Mouse (Mus musculus) liver, postnatal 0 days (tissue): ENCODE data around the gene Gpr157. TPM values are rescaled to one million over a fixed set of nuclear protein-coding genes. Genes with fewer than 3 reads are reported as not detected.
A peak's percentile ranks its signal among the peaks of the same experiment; 100 is the strongest.

Experiments used
- ATAC-seq: fragments of 200-750 bp; cut with Nextera tagmentation; 2 replicates; pipeline ENCODE4 v1.8.0; 2017; ENCODE audit warnings: mild to moderate bottlenecking, moderate library complexity
- DNase-seq: peaks from one replicate; pipeline ENCODE4 v3.0.0-alpha.2; 2016
- H3K27ac ChIP-seq: fragments of 300-500 bp; sonication (generic); 2 replicates; pipeline ENCODE4 v1.5.1; 2014; ENCODE audit warnings: antibody characterized with exemption, moderate library complexity, mild to moderate bottlenecking, low read depth
- H3K27me3 ChIP-seq: fragments of 300-500 bp; sonication (generic); 2 replicates; pipeline ENCODE4 v1.6.1; 2014; ENCODE audit warnings: low read length, control low read depth, mixed read lengths; ENCODE audit not compliant: insufficient read depth
- H3K36me3 ChIP-seq: fragments of 300-500 bp; sonication (generic); replicated peaks from 2 replicates; pipeline ENCODE4 v1.6.1; 2014; ENCODE audit warnings: mild to moderate bottlenecking, control low read depth, low read length, moderate library complexity, mixed read lengths; ENCODE audit not compliant: insufficient read depth
- H3K4me1 ChIP-seq: fragments of 300-500 bp; sonication (generic); 2 replicates; pipeline ENCODE4 v1.6.1; 2014; ENCODE audit warnings: antibody characterized with exemption, mild to moderate bottlenecking, control low read depth; ENCODE audit not compliant: insufficient read depth
- H3K4me2 ChIP-seq: fragments of 300-500 bp; sonication (generic); 2 replicates; pipeline ENCODE4 v1.6.1; 2014; ENCODE audit warnings: low read depth, mild to moderate bottlenecking, low read length, moderate library complexity, mixed read lengths
- H3K4me3 ChIP-seq: fragments of 300-500 bp; sonication (generic); 2 replicates; pipeline ENCODE4 v1.5.1; 2014; ENCODE audit warnings: low read depth, low read length
- H3K9ac ChIP-seq: fragments of 300-500 bp; sonication (generic); replicated peaks from 2 replicates; pipeline ENCODE4 v1.6.1; 2014; ENCODE audit warnings: mild to moderate bottlenecking, moderate library complexity
- H3K9me3 ChIP-seq: fragments of 300-500 bp; sonication (generic); 2 replicates; pipeline ENCODE4 v1.6.1; 2016; ENCODE audit warnings: mild to moderate bottlenecking, control low read depth, low read length, mixed read lengths
- CTCF ChIP-seq: sonication (generic); IDR thresholded peaks from 2 replicates; pipeline ENCODE4 v1.5.1; 2016; ENCODE audit warnings: antibody characterized with exemption, low read depth
- EP300 ChIP-seq: IDR thresholded peaks from 2 replicates; pipeline ENCODE4 v1.6.1; 2016; ENCODE audit warnings: antibody characterized with exemption, low read depth, mild to moderate bottlenecking
- WGBS: fragments of 180-500 bp; shearing (Covaris S2); extraction: QIAGEN DNeasy Blood & Tissue Kit; methylation state at CpG from one replicate; pipeline ENCODE4 v1.1.7; 2014; ENCODE audit not compliant: insufficient replicate concordance; 5-methylcytosine and 5-hydroxymethylcytosine counted together
- polyA plus RNA-seq: library from polyadenylated mRNA; unstranded; fragments of >200 nt; fragmentation: Nextera tagmentation; extraction: Ambion mirVana; gene quantifications from 2 replicates; pipeline ENCODE4 v1.2.1, GENCODE M21; 2015

Gpr157 gene
- polyA plus RNA-seq, 1 experiment from 2014 or later, result 0.33 TPM

GRCm38 (mm10) chr4:150056171-150056570 lies 31.0 kb upstream of the Gpr157 start:
- H3K36me3 ChIP-seq, result no peaks in the 10 kb centered on the region
- no peak for TF ChIP-seq EP300
- no peak overlapping the region for H3K4me2 ChIP-seq
- no peak overlapping the region for H3K4me3 ChIP-seq
- H3K9me3 ChIP-seq, result no peaks in the 10 kb centered on the region
- WGBS, result 47% methylated on average over 7 of the region's 7 CpGs
- H3K9ac ChIP-seq, result no peak overlapping the region
- H3K27ac ChIP-seq, result no peak overlapping the region
- H3K27me3 ChIP-seq, result no peaks in the 10 kb centered on the region
- no peak for ATAC-seq
- no peak for DNase-seq
- H3K4me1 ChIP-seq, result peaks cover 18% of the 10 kb centered on the region

- no peaks in the 10 kb centered on the region for H3K27me3 ChIP-seq
- H3K4me2 ChIP-seq, result no peak overlapping the region
- no peak overlapping the region for H3K4me3 ChIP-seq
- H3K9ac ChIP-seq, result no peak overlapping the region
- no peak overlapping the region for H3K27ac ChIP-seq
- no peaks in the 10 kb centered on the region for H3K36me3 ChIP-seq
- peaks cover 23% of the 10 kb centered on the region for H3K4me1 ChIP-seq
- DNase-seq (no peak), ATAC-seq (no peak)
- TF ChIP-seq CTCF (no peak), EP300 (no peak)
- WGBS, result 90% methylated on average over 12 of the region's 12 CpGs
- H3K9me3 ChIP-seq, result no peaks in the 10 kb centered on the region
Observed at GRCm38 (mm10) chr4:150057722-150058121, 29.4 kb upstream of the Gpr157 start.

GRCm38 (mm10) chr4:150059841-150060468 lies 27.2 kb upstream of the Gpr157 start:
- ATAC-seq (peak; percentile 45), DNase-seq (peak; percentile 43)
- H3K27ac ChIP-seq, result peak overlapping the region; percentile 75
- no peak overlapping the region for H3K4me3 ChIP-seq
- no peak for TF ChIP-seq CTCF
- peak overlapping the region; percentile 10; the same call in 1 of the 2 replicates for H3K4me2 ChIP-seq
- no peak overlapping the region for H3K9ac ChIP-seq
- 45% methylated on average over 9 of the region's 9 CpGs for WGBS
- H3K9me3 ChIP-seq, result no peaks in the 10 kb centered on the region
- H3K4me1 ChIP-seq, result peaks cover 23% of the 10 kb centered on the region
- H3K27me3 ChIP-seq, result no peaks in the 10 kb centered on the region
- H3K36me3 ChIP-seq, result no peaks in the 10 kb centered on the region

GRCm38 (mm10) chr4:150060469-150061170 lies 26.5 kb upstream of the Gpr157 start:
- peak; percentile 83 for ATAC-seq
- H3K27ac ChIP-seq, result peak overlapping the region; percentile 75

GRCm38 (mm10) chr4:150061432-150062225 lies 25.5 kb upstream of the Gpr157 start:
- Histone ChIP-seq H3K36me3 (no peaks in the 10 kb centered on the region), H3K27me3 (no peaks in the 10 kb centered on the region), H3K4me3 (no peak overlapping the region), H3K27ac (peak overlapping the region; percentile 75; the same call in 1 of the 2 replicates), H3K9ac (no peak overlapping the region), H3K4me1 (peaks cover 23% of the 10 kb centered on the region), H3K4me2 (no peak overlapping the region), H3K9me3 (no peaks in the 10 kb centered on the region)
- TF ChIP-seq EP300 (no peak), CTCF (no peak)
- DNase-seq (no peak), ATAC-seq (no peak)
- 73% methylated on average over 16 of the region's 16 CpGs for WGBS

More at GRCm38 (mm10) chr4:150060469-150061170, 26.5 kb upstream of the Gpr157 start:
- Histone ChIP-seq H3K9me3 (no peaks in the 10 kb centered on the region), H3K4me1 (peaks cover 23% of the 10 kb centered on the region), H3K27me3 (no peaks in the 10 kb centered on the region), H3K36me3 (no peaks in the 10 kb centered on the region), H3K9ac (no peak overlapping the region; the same call in 1 of the 2 replicates), H3K4me3 (no peak overlapping the region), H3K4me2 (peak overlapping the region; percentile 10; the same call in 1 of the 2 replicates)
- peak; percentile 47 for DNase-seq
- TF ChIP-seq EP300, result no peak
- no peak for TF ChIP-seq CTCF
- 35% methylated on average over 23 of the region's 23 CpGs for WGBS

GRCm38 (mm10) chr4:150066706-150067323 lies 20.4 kb upstream of the Gpr157 start:
- Histone ChIP-seq H3K9me3 (no peaks in the 10 kb centered on the region), H3K36me3 (no peaks in the 10 kb centered on the region), H3K4me2 (no peak overlapping the region), H3K4me1 (no peaks in the 10 kb centered on the region; the same call in 1 of the 2 replicates), H3K27ac (no peak overlapping the region), H3K27me3 (no peaks in the 10 kb centered on the region), H3K4me3 (no peak overlapping the region), H3K9ac (no peak overlapping the region)
- DNase-seq, result peak; percentile 44
- 73% methylated on average over 17 of the region's 17 CpGs for WGBS
- TF ChIP-seq CTCF, result no peak
- TF ChIP-seq EP300, result no peak
- ATAC-seq, result no peak
